Mouse (Mus musculus) MEL (cell line): ENCODE data around the gene C1ql1. TPM values are rescaled to one million over a fixed set of nuclear protein-coding genes. Genes with fewer than 3 reads are reported as not detected.

Source experiments
- DNase-seq: peaks from one replicate; pipeline ENCODE4 v3.0.0; 2011; ENCODE audit warnings: low read depth, low spot score
- H3K27ac ChIP-seq: 2 replicates; pipeline ENCODE4 v1.5.1; 2012; ENCODE audit warnings: low read depth, mild to moderate bottlenecking, control low read depth, low read length, moderate library complexity; ENCODE audit not compliant: control insufficient read depth
- H3K27me3 ChIP-seq, 2 experiments: fragments of 150-350 bp in 1 of 2; sonication (generic) in 1 of 2; 2 replicates each; pipeline ENCODE4 v1.6.1; 2012; ENCODE audit warnings: low read length in 2 of 2, mild to moderate bottlenecking in 2 of 2, improper control_type of control experiment in 1 of 2, moderate library complexity in 1 of 2; ENCODE audit not compliant: insufficient read depth in 2 of 2, control insufficient read depth in 1 of 2
- H3K36me3 ChIP-seq, 2 experiments: 2 replicates each; pipeline ENCODE4 v1.6.1; 2012 to 2014; ENCODE audit warnings: low read length in 2 of 2, improper control_type of control experiment in 1 of 2, inconsistent platforms in 1 of 2, mild to moderate bottlenecking in 1 of 2; ENCODE audit not compliant: insufficient read depth in 2 of 2, control insufficient read depth in 1 of 2
- H3K4me1 ChIP-seq, 2 experiments: fragments of 150-350 bp in 1 of 2; sonication (generic) in 1 of 2; 2 replicates each; pipeline ENCODE4 v1.6.1; 2012; ENCODE audit warnings: low read length in 2 of 2, improper control_type of control experiment in 1 of 2, mild to moderate bottlenecking in 1 of 2; ENCODE audit not compliant: insufficient read depth in 2 of 2, control insufficient read depth in 1 of 2
- H3K4me3 ChIP-seq, 2 experiments: fragments of 150-350 bp in 1 of 2; sonication (generic) in 1 of 2; 2 replicates each; pipeline ENCODE4 v1.5.1; 2012; ENCODE audit warnings: low read depth in 2 of 2, low read length in 2 of 2, mild to moderate bottlenecking in 2 of 2, moderate library complexity in 2 of 2, control low read depth in 1 of 2, improper control_type of control experiment in 1 of 2; ENCODE audit not compliant: control insufficient read depth in 1 of 2, insufficient read depth in 1 of 2
- H3K79me2 ChIP-seq: 2 replicates; pipeline ENCODE4 v1.6.1; 2012; ENCODE audit warnings: mild to moderate bottlenecking, low read length, moderate library complexity; ENCODE audit not compliant: control insufficient read depth, poor library complexity, insufficient read depth
- H3K9ac ChIP-seq: 2 replicates; pipeline ENCODE4 v1.6.1; 2012; ENCODE audit warnings: low read depth, mild to moderate bottlenecking, control low read depth, low read length, moderate library complexity; ENCODE audit not compliant: control insufficient read depth, poor library complexity, severe bottlenecking
- H3K9me3 ChIP-seq: fragments of 150-350 bp; sonication (generic); replicated peaks from 2 replicates; pipeline ENCODE4 v1.6.1; 2012; ENCODE audit warnings: mild to moderate bottlenecking, low read length, improper control_type of control experiment, moderate library complexity; ENCODE audit not compliant: insufficient read depth
- CTCF ChIP-seq, 3 experiments: IDR thresholded peaks in 2 of 3; conservative IDR thresholded peaks in 1 of 3; 2 replicates each; pipeline ENCODE4 v1.5.1; 2011 to 2012; ENCODE audit warnings: low read length in 3 of 3, low read depth in 2 of 3, mild to moderate bottlenecking in 2 of 3, improper control_type of control experiment in 1 of 3, inconsistent platforms in 1 of 3, mixed read lengths in 1 of 3, moderate library complexity in 1 of 3; ENCODE audit not compliant: control insufficient read depth in 1 of 3, insufficient read depth in 1 of 3, poor library complexity in 1 of 3, severe bottlenecking in 1 of 3
- GATA1 ChIP-seq: IDR thresholded peaks from 2 replicates; pipeline ENCODE4 v1.6.1; 2011; ENCODE audit warnings: low read depth, low read length, improper control_type of control experiment
- KAT2A ChIP-seq: conservative IDR thresholded peaks from 2 replicates; pipeline ENCODE4 v1.6.1; 2012; ENCODE audit warnings: low read depth, low read length, improper control_type of control experiment, inconsistent platforms
- MXI1 ChIP-seq: IDR thresholded peaks from 2 replicates; pipeline ENCODE4 v1.6.1; 2011; ENCODE audit warnings: mild to moderate bottlenecking, low read depth, low read length, improper control_type of control experiment
- MYB ChIP-seq: IDR thresholded peaks from 2 replicates; pipeline ENCODE4 v1.6.1; 2011; ENCODE audit warnings: mild to moderate bottlenecking, low read depth, low read length, improper control_type of control experiment
- NELFE ChIP-seq: IDR thresholded peaks from 2 replicates; pipeline ENCODE4 v1.6.1; 2011; ENCODE audit warnings: low read depth, low read length, improper control_type of control experiment
- NRF1 ChIP-seq: IDR thresholded peaks from 2 replicates; pipeline ENCODE4 v1.6.1; 2014; ENCODE audit warnings: low read depth, mild to moderate bottlenecking, inconsistent platforms, low read length, improper control_type of control experiment, moderate library complexity; ENCODE audit not compliant: poor library complexity, insufficient read depth, severe bottlenecking
- POLR2A ChIP-seq, 2 experiments: IDR thresholded peaks; 2 replicates each; pipeline ENCODE4 v1.6.1; 2011 to 2012; ENCODE audit warnings: low read length in 2 of 2, mild to moderate bottlenecking in 2 of 2, control low read depth in 1 of 2, improper control_type of control experiment in 1 of 2, low read depth in 1 of 2, moderate library complexity in 1 of 2; ENCODE audit not compliant: control insufficient read depth in 1 of 2, insufficient read depth in 1 of 2, poor library complexity in 1 of 2
- POLR2AphosphoS2 ChIP-seq: IDR thresholded peaks from 2 replicates; pipeline ENCODE4 v1.6.1; 2011; ENCODE audit warnings: low read length, improper control_type of control experiment
- POLR2AphosphoS5 ChIP-seq: IDR thresholded peaks from 2 replicates; pipeline ENCODE4 v1.6.1; 2012; ENCODE audit warnings: low read depth, borderline replicate concordance, mild to moderate bottlenecking, inconsistent platforms, low read length, moderate library complexity, mixed read lengths
- RAD21 ChIP-seq: IDR thresholded peaks from 2 replicates; pipeline ENCODE4 v1.6.1; 2011; ENCODE audit warnings: mild to moderate bottlenecking, low read depth, low read length, improper control_type of control experiment
- SIN3A ChIP-seq: IDR thresholded peaks from 2 replicates; pipeline ENCODE4 v1.6.1; 2012; ENCODE audit warnings: low read length, improper control_type of control experiment, inconsistent platforms
- SMC3 ChIP-seq: IDR thresholded peaks from 2 replicates; pipeline ENCODE4 v1.6.1; 2011; ENCODE audit warnings: low read depth, low read length, improper control_type of control experiment
- TAL1 ChIP-seq: IDR thresholded peaks from 2 replicates; pipeline ENCODE4 v1.6.1; 2012; ENCODE audit warnings: mild to moderate bottlenecking, inconsistent platforms, low read length, moderate library complexity, mixed read lengths
- TBP ChIP-seq: IDR thresholded peaks from 2 replicates; pipeline ENCODE4 v1.8.0; 2011; ENCODE audit warnings: low read depth, low read length, improper control_type of control experiment
- TCF12 ChIP-seq: IDR thresholded peaks from 2 replicates; pipeline ENCODE4 v1.6.1; 2014; ENCODE audit warnings: low read depth, mild to moderate bottlenecking, inconsistent platforms, low read length, improper control_type of control experiment, moderate library complexity
- ZC3H11A ChIP-seq: IDR thresholded peaks from 2 replicates; pipeline ENCODE4 v1.6.1; 2012; ENCODE audit warnings: low read depth, mild to moderate bottlenecking, inconsistent platforms, low read length, improper control_type of control experiment
- ZNF384 ChIP-seq: IDR thresholded peaks from 2 replicates; pipeline ENCODE4 v1.6.1; 2012; ENCODE audit warnings: low read depth, mild to moderate bottlenecking, inconsistent platforms, low read length, improper control_type of control experiment
- polyA plus RNA-seq, 2 experiments: library from polyadenylated mRNA; stranded (reverse) in 1 of 2; unstranded in 1 of 2; fragments of >175 nt in 1 of 2; fragments of >200 nt in 1 of 2; gene quantifications; 2 replicates each; pipeline versions ENCODE4 v1.2.1 to v1.2.4; 2012; ENCODE audit warnings: low replicate concordance in 2 of 2, low read depth in 1 of 2; ENCODE audit not compliant: insufficient read length in 2 of 2, insufficient read depth in 1 of 2, missing spikeins in 1 of 2
- total RNA-seq: library from RNA; depleted of rRNA; stranded (reverse); fragments of 300-350 nt; gene quantifications from 2 replicates; pipeline ENCODE4 v1.2.3, GENCODE M21; 2012

The C1ql1 gene
- total and polyA plus RNA-seq, 3 experiments = not detected

DNA sequence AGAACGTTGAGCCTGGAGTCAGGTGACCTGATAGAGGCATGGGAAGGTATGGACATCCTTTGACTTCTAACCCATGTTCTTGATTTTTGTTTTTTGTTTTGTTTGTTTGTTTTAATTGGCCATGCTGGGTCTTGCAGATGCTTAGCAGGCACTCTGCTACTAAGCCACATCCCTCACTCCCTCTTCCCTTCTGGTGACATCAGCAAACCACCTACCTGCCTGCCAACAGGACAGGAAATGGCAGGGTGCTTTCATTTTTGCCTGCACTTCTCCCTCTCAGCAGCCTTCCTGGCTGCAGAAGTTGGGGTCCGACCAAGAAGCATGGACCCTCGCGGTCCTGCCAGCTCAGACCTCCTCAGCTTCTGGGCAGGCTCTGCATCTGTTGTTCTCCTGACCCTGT lies 14.6 kb upstream of the C1ql1 start:
- TF ChIP-seq POLR2AphosphoS5 (no peak), POLR2AphosphoS2 (no peak), KAT2A (no peak), ZNF384 (no peak), TBP (no peak), NELFE (no peak), SMC3 (no peak), SIN3A (no peak), POLR2A (IDR thresholded peaks at IDR 0.05; ENCODE audit: control insufficient read depth in 1 of 2, insufficient read depth in 1 of 2, low read depth in 1 of 2, low read length in 2 of 2, poor library complexity in 1 of 2) (no peak)
- DNase-seq = no peak
- Histone ChIP-seq H3K9ac (no peak overlapping the region), H3K36me3 (no peaks in the 10 kb centered on the region), H3K79me2 (no peaks in the 10 kb centered on the region), H3K27ac (no peak overlapping the region), H3K27me3 (peaks cover 4 to 14% of the 10 kb centered on the region in 2 experiments), H3K4me3 (no peak overlapping the region), H3K9me3 (no peaks in the 10 kb centered on the region), H3K4me1 (no peaks in the 10 kb centered on the region)

DNA sequence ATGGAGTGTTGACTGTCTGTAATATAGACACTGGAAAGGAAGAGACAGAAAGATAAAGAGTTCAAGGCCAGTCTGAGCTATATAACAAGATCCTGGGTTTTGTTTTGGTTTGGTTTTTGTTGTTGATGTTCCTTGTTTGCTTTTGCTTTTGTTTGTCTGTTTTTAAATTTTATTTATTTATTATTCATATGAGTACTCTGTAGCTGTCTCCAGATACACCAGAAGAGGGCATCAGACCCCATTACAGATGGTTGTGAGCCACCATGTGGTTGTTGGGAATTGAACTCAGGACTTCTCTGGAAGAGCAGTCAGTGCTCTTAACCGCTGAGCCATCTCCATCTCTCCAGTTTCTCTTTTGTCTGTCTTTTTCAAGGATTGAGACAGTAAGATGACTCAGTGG lies 12.4 kb upstream of the C1ql1 start:
- Histone ChIP-seq H3K4me3 (no peak overlapping the region), H3K9ac (no peak overlapping the region), H3K27ac (no peak overlapping the region), H3K27me3 (peaks cover 5 to 16% of the 10 kb centered on the region in 2 experiments; a peak in 3 of 4 replicates), H3K36me3 (no peaks in the 10 kb centered on the region), H3K4me1 (no peaks in the 10 kb centered on the region), H3K79me2 (no peaks in the 10 kb centered on the region), H3K9me3 (no peaks in the 10 kb centered on the region)
- no peak for DNase-seq
- no peak for TF ChIP-seq ZNF384
- TF ChIP-seq TCF12 = no peak
- no peak for TF ChIP-seq MYB
- TF ChIP-seq NRF1 = no peak
- TF ChIP-seq SMC3 = 0 out of 2 replicates have a peak, but pooled peaks have one; percentile 32
- TF ChIP-seq GATA1 = no peak
- peak in 1 of 3 experiments; percentile 36; a peak in 2 of 6 replicates for TF ChIP-seq CTCF (IDR thresholded peaks at IDR 0.05 in 2 of 3, conservative IDR thresholded peaks at IDR 0.05 in 1 of 3; ENCODE audit: control insufficient read depth in 1 of 3, insufficient read depth in 1 of 3, low read depth in 2 of 3, low read length in 3 of 3, poor library complexity in 1 of 3, severe bottlenecking in 1 of 3)
- TF ChIP-seq MXI1 = no peak
- peak; percentile 13 for TF ChIP-seq RAD21
- no peak for TF ChIP-seq ZC3H11A
- no peak for TF ChIP-seq TAL1
- TF ChIP-seq, all 39 proteins: peak for 3
